Mouse (Mus musculus) kidney, adult 2 months (tissue): Measurements from ENCODE around the gene Coro2b. TPM values are rescaled to one million over a fixed set of nuclear protein-coding genes. Genes with fewer than 3 reads are reported as not detected.

Experiments used
- DNase-seq: peaks from one replicate; pipeline ENCODE4 v3.0.0; 2021
- H3K27ac ChIP-seq: fragments of 200-500 bp; 2 replicates; pipeline ENCODE4 v1.5.1; 2012; ENCODE audit warnings: low read depth, low read length, control low read depth, inconsistent platforms; ENCODE audit not compliant: insufficient read depth
- H3K27me3 ChIP-seq: fragments of 200-500 bp; replicated peaks from 2 replicates; pipeline ENCODE4 v1.6.1; 2012; ENCODE audit warnings: mild to moderate bottlenecking, moderate library complexity, low read length, inconsistent platforms; ENCODE audit not compliant: control insufficient read depth, insufficient read depth
- H3K36me3 ChIP-seq: fragments of 200-500 bp; 2 replicates; pipeline ENCODE4 v1.6.1; 2012; ENCODE audit warnings: mild to moderate bottlenecking, moderate library complexity, low read length, inconsistent platforms; ENCODE audit not compliant: control insufficient read depth, insufficient read depth
- H3K4me1 ChIP-seq: fragments of 200-500 bp; 2 replicates; pipeline ENCODE4 v1.6.1; 2011; ENCODE audit warnings: low read length; ENCODE audit not compliant: control insufficient read depth, insufficient read depth
- H3K4me3 ChIP-seq: fragments of 200-500 bp; 2 replicates; pipeline ENCODE4 v1.5.1; 2011; ENCODE audit warnings: mild to moderate bottlenecking, low read depth, low read length, control low read depth; ENCODE audit not compliant: insufficient read depth
- CTCF ChIP-seq: fragments of 200-500 bp; conservative IDR thresholded peaks from 2 replicates; pipeline ENCODE4 v1.5.1; 2011; ENCODE audit warnings: low read depth, mild to moderate bottlenecking, control low read depth, low read length, moderate library complexity, mixed read lengths; ENCODE audit not compliant: insufficient read depth, insufficient read length
- POLR2A ChIP-seq: fragments of 200-500 bp; IDR thresholded peaks from one replicate; pipeline ENCODE4 v1.6.1; 2011; ENCODE audit warnings: low read depth, low read length, control low read depth
- WGBS: fragments of 180-500 bp; shearing (Covaris S2); methylation state at CpG from one replicate; pipeline ENCODE4 v1.1.7; 2018; 5-methylcytosine and 5-hydroxymethylcytosine counted together
- polyA plus RNA-seq: library from polyadenylated mRNA; depleted of rRNA; stranded (reverse); fragments of >200 nt; gene quantifications from 2 replicates; pipeline ENCODE4 v1.2.3, GENCODE M21; 2012

Gene Coro2b
- polyA plus RNA-seq, 1 experiment = 9.8 TPM

GRCm38 (mm10) chr9:62438085-62438754 lies 98.6 kb downstream of the Coro2b start:
- Histone ChIP-seq H3K4me3 (no peak overlapping the region), H3K36me3 (no peaks in the 10 kb centered on the region), H3K4me1 (peaks cover 23% of the 10 kb centered on the region), H3K27me3 (no peaks in the 10 kb centered on the region), H3K27ac (peak overlapping the region; percentile 39; the same call in 1 of the 2 replicates)
- TF ChIP-seq CTCF = no peak
- no peak for TF ChIP-seq POLR2A
- no peak for DNase-seq
- WGBS = 86% methylated on average over 5 of the region's 5 CpGs

GRCm38 (mm10) chr9:62437446-62437845 lies 99.4 kb downstream of the Coro2b start:
- Histone ChIP-seq H3K4me1 (peaks cover 23% of the 10 kb centered on the region), H3K36me3 (no peaks in the 10 kb centered on the region), H3K27me3 (no peaks in the 10 kb centered on the region), H3K4me3 (no peak overlapping the region), H3K27ac (no peak overlapping the region)
- TF ChIP-seq POLR2A = no peak
- TF ChIP-seq CTCF = no peak
- DNase-seq = no peak
- WGBS = 95% methylated on average over 7 of the region's 7 CpGs

GRCm38 (mm10) chr9:62435613-62436318 lies 101.1 kb downstream of the Coro2b start:
- Histone ChIP-seq H3K4me1 (peaks cover 23% of the 10 kb centered on the region), H3K27me3 (no peaks in the 10 kb centered on the region), H3K27ac (peak overlapping the region; percentile 68), H3K36me3 (no peaks in the 10 kb centered on the region), H3K4me3 (no peak overlapping the region)
- DNase-seq = peak; percentile 95
- TF ChIP-seq CTCF (no peak), POLR2A (no peak)
- WGBS = 2% methylated on average over 12 of the region's 12 CpGs

DNA sequence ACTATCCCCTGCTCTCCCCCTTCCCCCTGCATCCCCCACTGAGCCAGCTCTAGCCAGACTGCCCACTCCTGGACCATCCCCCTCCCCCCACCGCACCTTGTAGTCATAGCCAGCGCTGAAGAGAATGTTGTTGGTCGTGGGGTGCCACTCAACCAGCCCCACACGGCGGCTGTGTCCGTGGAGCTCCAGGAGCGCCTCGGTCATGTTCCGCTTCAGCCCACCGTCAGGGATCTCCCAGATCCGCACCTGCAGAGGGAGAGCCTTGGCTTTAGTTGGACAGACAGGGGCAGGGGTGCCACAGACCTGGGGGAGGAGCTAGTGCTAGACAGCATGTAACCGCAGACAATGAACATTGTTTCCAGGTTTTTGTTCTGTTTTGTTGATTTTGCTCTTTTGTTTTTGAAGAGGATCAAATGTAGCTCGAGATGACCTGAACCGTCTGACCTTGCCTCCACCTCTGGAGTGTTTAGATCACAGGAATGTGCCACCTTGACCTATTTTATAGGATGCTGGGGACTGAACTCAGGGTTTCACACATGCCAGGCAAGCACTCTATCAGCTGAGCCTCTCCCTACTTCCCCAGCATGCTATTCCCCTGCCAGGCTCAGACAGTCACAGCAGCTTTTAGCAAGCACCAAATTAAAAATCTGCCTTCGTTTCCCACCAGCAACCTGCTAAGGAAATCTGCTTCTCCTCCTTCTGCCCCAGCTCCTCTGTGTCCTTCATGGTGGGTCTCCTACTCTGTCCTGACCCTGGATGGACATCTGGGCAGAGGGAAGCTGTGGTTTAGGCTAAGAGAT lies 104.4 kb downstream of the Coro2b start:
- no peak for TF ChIP-seq POLR2A
- TF ChIP-seq CTCF = no peak
- no peak for DNase-seq
- Histone ChIP-seq H3K27me3 (no peaks in the 10 kb centered on the region), H3K4me3 (no peak overlapping the region), H3K27ac (no peak overlapping the region), H3K36me3 (no peaks in the 10 kb centered on the region), H3K4me1 (peaks cover 15% of the 10 kb centered on the region)
- 68% methylated on average over 15 of the region's 15 CpGs for WGBS

DNA sequence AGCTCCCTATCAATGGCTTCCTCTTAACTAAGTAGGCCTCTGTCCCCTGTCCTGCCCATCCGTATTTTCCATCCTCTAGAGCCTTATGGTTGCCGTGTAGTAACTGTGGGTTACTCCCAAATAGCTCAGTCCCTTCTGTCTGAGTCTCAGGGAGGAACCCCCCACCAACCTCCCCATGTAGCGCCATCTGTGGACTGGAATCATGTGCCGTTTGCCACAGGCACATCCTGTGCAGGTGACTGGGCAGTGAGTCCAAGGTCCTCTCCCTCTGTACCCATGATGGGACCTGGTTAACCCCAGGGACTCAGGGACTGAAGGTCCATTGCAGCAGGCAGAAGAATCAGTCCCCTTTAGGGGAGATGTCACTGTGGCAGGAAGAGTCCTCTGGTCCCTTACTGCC lies 106.1 kb downstream of the Coro2b start:
- Histone ChIP-seq H3K27me3 (no peaks in the 10 kb centered on the region), H3K27ac (no peak overlapping the region), H3K4me3 (no peak overlapping the region), H3K36me3 (no peaks in the 10 kb centered on the region), H3K4me1 (peaks cover 16% of the 10 kb centered on the region)
- WGBS = 79% methylated on average over 4 of the region's 4 CpGs
- TF ChIP-seq CTCF = no peak
- peak; percentile 49 for DNase-seq

GRCm38 (mm10) chr9:62427010-62427409 lies 109.8 kb downstream of the Coro2b start:
- TF ChIP-seq CTCF (no peak), POLR2A (no peak)
- Histone ChIP-seq H3K27ac (peak overlapping the region; percentile 2; the same call in 1 of the 2 replicates), H3K4me3 (no peak overlapping the region), H3K4me1 (peaks cover 18% of the 10 kb centered on the region), H3K36me3 (no peaks in the 10 kb centered on the region), H3K27me3 (no peaks in the 10 kb centered on the region)
- peak; percentile 84 for DNase-seq
- WGBS = 60% methylated on average over 8 of the region's 8 CpGs

GRCm38 (mm10) chr9:62426531-62426930 lies 110.3 kb downstream of the Coro2b start:
- TF ChIP-seq POLR2A = no peak
- no peak for TF ChIP-seq CTCF
- no peaks in the 10 kb centered on the region for H3K27me3 ChIP-seq
- 89% methylated on average over 6 of the region's 6 CpGs for WGBS

More at GRCm38 (mm10) chr9:62426531-62426930, 110.3 kb downstream of the Coro2b start:
- no peak overlapping the region for H3K4me3 ChIP-seq
- peak overlapping the region; percentile 2; the same call in 1 of the 2 replicates for H3K27ac ChIP-seq
- no peak for DNase-seq
- no peaks in the 10 kb centered on the region for H3K36me3 ChIP-seq
- H3K4me1 ChIP-seq = peaks cover 18% of the 10 kb centered on the region
